Mouse (Mus musculus): ENCODE measurements around the gene Pax7. TPM values are rescaled to one million over a fixed set of nuclear protein-coding genes. Genes with fewer than 3 reads are reported as not detected.

Pax7 gene
- polyA plus RNA-seq, 1 experiment from 2014 or later, result not detected

DNA sequence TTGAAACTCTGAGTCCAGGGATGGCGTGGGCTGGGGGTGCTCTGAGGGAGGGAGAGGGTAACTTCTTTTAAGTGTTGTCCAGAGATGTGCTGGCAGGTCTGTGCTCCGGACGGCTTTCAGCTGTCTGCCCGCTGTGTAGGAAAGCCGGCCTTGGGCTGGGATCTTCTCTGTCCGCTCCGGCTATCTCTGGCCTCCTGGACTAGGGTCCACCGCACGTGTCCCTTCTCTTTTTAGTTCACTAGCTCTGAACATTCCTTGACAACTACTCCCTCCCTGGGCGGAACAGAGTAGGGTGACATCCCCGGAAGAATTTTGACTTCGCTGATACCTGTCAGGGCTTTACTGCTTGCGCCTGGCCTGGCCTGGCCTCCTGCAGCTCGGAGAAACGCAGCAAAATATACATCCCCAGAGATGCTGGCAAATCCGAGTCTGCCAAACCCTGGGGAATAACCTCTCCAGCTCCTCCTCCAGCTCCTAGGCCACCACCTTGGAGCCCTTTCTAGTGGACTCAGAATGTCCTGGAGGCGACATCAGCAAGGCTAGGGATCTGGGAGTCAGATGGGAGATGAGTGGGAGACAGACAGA is 581 bp upstream of the Pax7 start:
- H3K4me2 ChIP-seq (ENCODE audit: low read length), result no peak overlapping the region
- peaks cover 81% of the 10 kb centered on the region for H3K27me3 ChIP-seq (replicated peaks; ENCODE audit: control insufficient read depth, insufficient read depth, low read length)
- H3K4me1 ChIP-seq (replicated peaks; ENCODE audit: control insufficient read depth, insufficient read depth, low read length), result peaks cover 16% of the 10 kb centered on the region
- H3K9me3 ChIP-seq (ENCODE audit: control insufficient read depth, low read length), result no peaks in the 10 kb centered on the region
- ATAC-seq, result no peak
- H3K4me3 ChIP-seq (replicated peaks; ENCODE audit: low read length), result no peak overlapping the region
- no peaks in the 10 kb centered on the region for H3K36me3 ChIP-seq (ENCODE audit: control insufficient read depth, insufficient read depth)
- H3K27ac ChIP-seq (ENCODE audit: low read length), result no peak overlapping the region
- H3K9ac ChIP-seq (replicated peaks; ENCODE audit: low read depth, low read length), result no peak overlapping the region
- 12% methylated on average over 17 of the region's 17 CpGs for WGBS

DNA sequence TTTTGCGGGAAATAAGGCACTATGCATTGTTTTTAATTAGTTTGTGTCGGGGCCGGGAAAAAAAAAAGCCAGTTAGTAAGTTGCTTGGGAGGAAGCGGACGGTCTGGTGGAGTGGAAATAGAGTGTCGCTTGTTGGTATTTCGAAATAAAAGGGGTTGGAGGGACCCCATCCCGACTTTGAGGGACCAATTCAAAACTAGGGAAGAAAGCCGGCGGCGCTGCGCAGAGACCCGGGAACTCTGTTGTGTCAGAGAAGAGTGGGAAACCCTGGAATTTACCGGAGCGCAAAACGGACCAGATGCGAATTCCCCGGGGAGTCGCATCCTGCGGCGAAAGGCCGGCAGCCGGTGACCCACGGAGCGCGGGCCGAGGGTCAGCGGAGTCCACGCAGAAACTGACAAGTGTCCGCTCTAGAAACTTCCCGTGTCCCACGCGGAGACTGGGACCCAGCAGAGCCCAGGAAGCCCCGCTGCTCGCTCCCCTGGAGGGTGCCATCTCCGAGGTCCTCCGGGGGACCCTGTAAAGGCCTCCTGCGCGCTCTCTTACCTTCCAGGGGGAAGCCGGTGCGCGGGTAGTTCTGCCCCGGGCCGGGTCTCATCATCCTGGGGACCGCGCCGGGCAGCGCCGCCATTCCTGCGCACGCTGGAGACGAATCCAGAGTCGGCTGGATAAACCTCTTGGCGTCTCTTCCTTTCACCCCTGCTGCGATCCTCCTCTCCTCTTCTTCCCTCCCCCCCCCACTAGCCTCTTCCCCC is 870 bp downstream of the Pax7 start:
- no peak overlapping the region for H3K27ac ChIP-seq (ENCODE audit: low read length)
- no peak for ATAC-seq
- H3K4me2 ChIP-seq (ENCODE audit: low read length), result no peak overlapping the region
- no peaks in the 10 kb centered on the region for H3K36me3 ChIP-seq (ENCODE audit: control insufficient read depth, insufficient read depth)
- no peak overlapping the region for H3K9ac ChIP-seq (replicated peaks; ENCODE audit: low read depth, low read length)
- H3K9me3 ChIP-seq (ENCODE audit: control insufficient read depth, low read length), result no peaks in the 10 kb centered on the region
- no peak overlapping the region for H3K4me3 ChIP-seq (replicated peaks; ENCODE audit: low read length)
- peaks cover 82% of the 10 kb centered on the region for H3K27me3 ChIP-seq (replicated peaks; ENCODE audit: control insufficient read depth, insufficient read depth, low read length)
- WGBS, result under 1% methylated on average over 55 of the region's 55 CpGs
- H3K4me1 ChIP-seq (replicated peaks; ENCODE audit: control insufficient read depth, insufficient read depth, low read length), result peaks cover 21% of the 10 kb centered on the region

DNA sequence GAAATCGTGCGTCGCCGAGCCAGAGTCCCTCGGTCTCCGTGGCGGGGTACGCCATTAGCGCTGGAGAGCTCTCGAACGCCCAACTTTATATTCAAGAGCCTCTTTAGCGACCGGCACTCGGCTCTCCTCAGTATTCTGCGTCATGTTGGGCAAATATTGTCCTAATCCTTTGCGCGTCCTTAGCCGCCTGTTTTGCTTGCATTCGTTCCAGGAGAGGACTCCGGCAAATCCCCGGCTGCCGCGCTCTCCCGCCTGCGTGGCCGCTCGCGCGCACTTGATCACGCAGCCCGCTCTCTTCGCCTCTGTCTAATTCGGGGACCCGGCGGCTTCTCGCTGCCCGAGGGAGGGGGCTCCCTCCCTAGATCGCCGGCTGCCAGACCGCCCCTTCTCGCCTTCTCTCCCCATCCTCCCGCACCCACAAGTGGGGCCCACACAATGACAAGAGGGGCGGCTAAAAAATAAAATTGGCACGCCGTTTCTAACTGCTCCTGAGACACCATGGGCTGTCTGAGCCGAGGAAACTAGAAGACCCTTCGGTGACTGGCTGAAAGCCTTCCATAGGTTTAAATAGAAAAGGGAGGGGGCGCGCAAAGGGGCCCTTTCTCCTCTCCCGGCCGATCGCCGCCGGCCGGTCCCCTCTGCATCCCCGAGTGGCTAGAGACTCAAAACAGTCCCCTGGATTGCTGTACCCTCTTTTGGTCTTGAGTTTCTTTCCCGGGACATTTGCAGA is 1.7 kb downstream of the Pax7 start:
- Histone ChIP-seq H3K4me2 (ENCODE audit: low read length) (no peak overlapping the region), H3K9ac (replicated peaks; ENCODE audit: low read depth, low read length) (no peak overlapping the region), H3K4me1 (replicated peaks; ENCODE audit: control insufficient read depth, insufficient read depth, low read length) (peaks cover 21% of the 10 kb centered on the region), H3K4me3 (replicated peaks; ENCODE audit: low read length) (no peak overlapping the region), H3K27ac (ENCODE audit: low read length) (no peak overlapping the region), H3K9me3 (ENCODE audit: control insufficient read depth, low read length) (no peaks in the 10 kb centered on the region), H3K27me3 (replicated peaks; ENCODE audit: control insufficient read depth, insufficient read depth, low read length) (peaks cover 82% of the 10 kb centered on the region), H3K36me3 (ENCODE audit: control insufficient read depth, insufficient read depth) (no peaks in the 10 kb centered on the region)
- under 1% methylated on average over 57 of the region's 57 CpGs for WGBS
- no peak for ATAC-seq

DNA sequence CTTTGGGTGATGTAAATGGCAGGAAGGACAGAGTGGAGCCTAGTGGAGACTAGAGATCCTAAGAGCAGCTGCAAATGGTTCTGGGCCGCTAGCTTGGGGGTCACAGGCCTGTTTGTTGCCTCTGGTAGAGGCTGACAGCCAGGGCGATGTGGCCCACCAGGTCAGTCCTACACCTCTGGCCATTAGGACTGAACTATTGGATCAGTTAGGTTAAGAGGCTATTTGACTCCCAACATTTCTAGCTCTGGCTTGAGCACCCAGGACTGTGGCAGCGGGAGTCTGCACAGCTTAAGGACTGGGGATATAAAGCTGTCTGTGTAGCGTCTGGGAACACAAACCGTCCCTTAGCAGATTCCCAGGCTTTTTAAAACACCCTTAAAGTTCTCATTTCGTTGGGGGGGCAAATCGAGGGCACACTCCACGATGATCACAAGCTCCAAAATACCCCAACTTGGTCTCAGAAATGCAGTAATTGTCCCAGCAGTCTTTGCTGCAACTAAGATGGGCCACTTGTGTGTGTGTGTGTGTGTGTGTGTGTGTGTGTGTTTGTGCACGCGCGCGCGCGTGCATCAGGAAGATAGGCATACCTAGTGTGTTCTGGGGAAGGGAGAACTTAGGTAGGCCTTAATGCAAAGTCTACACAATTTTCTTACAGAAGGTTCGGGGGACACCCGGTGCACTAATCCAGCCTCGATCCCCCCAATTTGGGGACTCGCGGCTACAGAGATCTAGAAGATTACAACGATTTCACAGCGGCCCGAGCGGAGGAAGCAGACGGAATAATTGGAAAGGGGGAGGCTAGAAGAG is 2.5 kb downstream of the Pax7 start:
- no peak overlapping the region for H3K27ac ChIP-seq (ENCODE audit: low read length)
- no peak for ATAC-seq
- H3K36me3 ChIP-seq (ENCODE audit: control insufficient read depth, insufficient read depth), result no peaks in the 10 kb centered on the region
- H3K4me3 ChIP-seq (replicated peaks; ENCODE audit: low read length), result no peak overlapping the region
- WGBS, result 3% methylated on average over 24 of the region's 24 CpGs
- H3K4me1 ChIP-seq (replicated peaks; ENCODE audit: control insufficient read depth, insufficient read depth, low read length), result peaks cover 21% of the 10 kb centered on the region
- no peak overlapping the region for H3K9ac ChIP-seq (replicated peaks; ENCODE audit: low read depth, low read length)
- H3K4me2 ChIP-seq (ENCODE audit: low read length), result no peak overlapping the region
- peaks cover 87% of the 10 kb centered on the region for H3K27me3 ChIP-seq (replicated peaks; ENCODE audit: control insufficient read depth, insufficient read depth, low read length)
- no peaks in the 10 kb centered on the region for H3K9me3 ChIP-seq (ENCODE audit: control insufficient read depth, low read length)

DNA sequence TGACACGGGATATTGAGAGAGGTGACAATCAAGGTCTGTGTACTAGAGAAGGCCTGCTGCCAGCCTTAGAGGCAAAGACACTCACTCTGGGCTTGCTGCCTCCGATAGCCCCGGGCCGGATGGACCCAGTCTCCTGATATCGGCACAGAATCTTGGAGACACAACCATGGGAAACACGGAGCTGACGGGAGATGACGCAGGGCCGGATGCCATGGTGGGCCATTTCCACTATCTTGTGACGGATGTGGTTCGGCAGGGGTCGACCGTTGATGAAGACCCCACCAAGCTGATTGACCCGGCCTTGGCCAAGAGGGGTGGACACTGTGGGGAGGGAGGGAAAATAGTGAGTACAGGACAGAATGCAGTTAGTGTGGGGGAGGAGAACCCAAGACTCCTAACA is 3.3 kb downstream of the Pax7 start:
- Histone ChIP-seq H3K27ac (ENCODE audit: low read length) (no peak overlapping the region), H3K9ac (replicated peaks; ENCODE audit: low read depth, low read length) (no peak overlapping the region), H3K27me3 (replicated peaks; ENCODE audit: control insufficient read depth, insufficient read depth, low read length) (peaks cover 86% of the 10 kb centered on the region), H3K4me3 (replicated peaks; ENCODE audit: low read length) (no peak overlapping the region), H3K4me2 (ENCODE audit: low read length) (no peak overlapping the region), H3K9me3 (ENCODE audit: control insufficient read depth, low read length) (no peaks in the 10 kb centered on the region), H3K4me1 (replicated peaks; ENCODE audit: control insufficient read depth, insufficient read depth, low read length) (peaks cover 21% of the 10 kb centered on the region), H3K36me3 (ENCODE audit: control insufficient read depth, insufficient read depth) (no peaks in the 10 kb centered on the region)
- 4% methylated on average over 14 of the region's 14 CpGs for WGBS
- ATAC-seq, result no peak

DNA sequence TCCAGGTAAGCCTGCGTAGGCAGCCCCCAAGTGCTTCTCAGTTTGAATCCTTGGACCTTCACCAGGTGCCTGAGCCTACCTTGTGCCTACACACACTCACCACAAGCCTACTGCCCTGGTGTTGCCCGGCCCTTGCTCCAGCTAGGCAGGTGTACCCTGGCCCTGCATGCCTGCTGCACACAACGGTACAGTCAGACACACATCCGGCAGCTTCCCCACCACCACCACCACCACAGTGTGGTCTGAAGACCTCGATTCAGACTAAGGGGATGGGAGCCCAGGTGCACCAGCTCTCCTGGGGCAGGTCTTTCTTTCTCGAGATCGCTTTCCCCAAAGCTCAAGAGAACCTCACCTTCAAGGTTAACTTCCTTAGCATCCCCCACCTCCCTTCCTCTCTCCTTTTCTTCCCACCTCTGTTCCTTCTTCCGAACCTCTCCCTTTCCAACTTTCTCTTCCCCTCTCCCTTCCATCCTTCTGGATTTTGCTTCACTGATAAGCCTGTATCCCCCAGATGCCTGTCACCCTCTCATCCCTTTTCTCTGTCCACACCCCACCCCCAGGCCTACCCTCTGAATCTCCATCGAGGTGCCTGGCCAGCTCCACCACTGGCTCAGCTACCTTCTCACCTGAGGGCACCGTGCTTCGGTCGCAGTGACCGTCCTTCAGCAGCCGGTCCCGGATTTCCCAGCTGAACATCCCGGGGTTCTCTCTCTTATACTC is 4.3 kb downstream of the Pax7 start:
- Histone ChIP-seq H3K36me3 (ENCODE audit: control insufficient read depth, insufficient read depth) (no peaks in the 10 kb centered on the region), H3K9me3 (ENCODE audit: control insufficient read depth, low read length) (no peaks in the 10 kb centered on the region), H3K9ac (replicated peaks; ENCODE audit: low read depth, low read length) (no peak overlapping the region), H3K4me1 (replicated peaks; ENCODE audit: control insufficient read depth, insufficient read depth, low read length) (peaks cover 28% of the 10 kb centered on the region), H3K27me3 (replicated peaks; ENCODE audit: control insufficient read depth, insufficient read depth, low read length) (peaks cover 86% of the 10 kb centered on the region), H3K27ac (ENCODE audit: low read length) (no peak overlapping the region), H3K4me3 (replicated peaks; ENCODE audit: low read length) (no peak overlapping the region), H3K4me2 (ENCODE audit: low read length) (no peak overlapping the region)
- 7% methylated on average over 16 of the region's 16 CpGs for WGBS
- no peak for ATAC-seq

DNA sequence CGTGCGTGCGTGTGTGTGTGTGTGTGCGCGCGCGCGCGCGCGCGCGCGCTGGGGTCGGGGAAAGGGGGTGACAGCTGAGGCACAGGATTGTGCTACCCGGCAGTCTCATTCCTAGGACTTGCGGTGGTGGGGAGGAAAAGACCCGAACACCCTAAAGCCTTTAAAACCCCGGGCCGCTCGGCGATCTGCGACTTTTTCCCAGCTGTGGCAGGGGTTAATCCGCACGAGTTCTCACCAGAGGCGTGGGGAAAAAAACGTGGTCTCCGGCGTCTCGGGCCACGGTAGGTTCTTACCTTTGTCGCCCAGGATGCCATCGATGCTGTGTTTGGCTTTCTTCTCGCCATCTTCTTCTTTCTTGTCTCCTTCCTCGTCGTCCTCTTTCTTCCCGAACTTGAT is 5.0 kb downstream of the Pax7 start:
- no peak for ATAC-seq
- Histone ChIP-seq H3K27me3 (replicated peaks; ENCODE audit: control insufficient read depth, insufficient read depth, low read length) (peaks cover 89% of the 10 kb centered on the region), H3K4me3 (replicated peaks; ENCODE audit: low read length) (peak overlapping the region; percentile 10; the same call in 1 of the 2 replicates), H3K9me3 (ENCODE audit: control insufficient read depth, low read length) (no peaks in the 10 kb centered on the region), H3K4me2 (ENCODE audit: low read length) (peak overlapping the region; percentile 17; the same call in 1 of the 2 replicates), H3K36me3 (ENCODE audit: control insufficient read depth, insufficient read depth) (no peaks in the 10 kb centered on the region), H3K27ac (ENCODE audit: low read length) (no peak overlapping the region), H3K4me1 (replicated peaks; ENCODE audit: control insufficient read depth, insufficient read depth, low read length) (peaks cover 34% of the 10 kb centered on the region), H3K9ac (replicated peaks; ENCODE audit: low read depth, low read length) (no peak overlapping the region)
- 2% methylated on average over 32 of the region's 37 CpGs for WGBS

DNA sequence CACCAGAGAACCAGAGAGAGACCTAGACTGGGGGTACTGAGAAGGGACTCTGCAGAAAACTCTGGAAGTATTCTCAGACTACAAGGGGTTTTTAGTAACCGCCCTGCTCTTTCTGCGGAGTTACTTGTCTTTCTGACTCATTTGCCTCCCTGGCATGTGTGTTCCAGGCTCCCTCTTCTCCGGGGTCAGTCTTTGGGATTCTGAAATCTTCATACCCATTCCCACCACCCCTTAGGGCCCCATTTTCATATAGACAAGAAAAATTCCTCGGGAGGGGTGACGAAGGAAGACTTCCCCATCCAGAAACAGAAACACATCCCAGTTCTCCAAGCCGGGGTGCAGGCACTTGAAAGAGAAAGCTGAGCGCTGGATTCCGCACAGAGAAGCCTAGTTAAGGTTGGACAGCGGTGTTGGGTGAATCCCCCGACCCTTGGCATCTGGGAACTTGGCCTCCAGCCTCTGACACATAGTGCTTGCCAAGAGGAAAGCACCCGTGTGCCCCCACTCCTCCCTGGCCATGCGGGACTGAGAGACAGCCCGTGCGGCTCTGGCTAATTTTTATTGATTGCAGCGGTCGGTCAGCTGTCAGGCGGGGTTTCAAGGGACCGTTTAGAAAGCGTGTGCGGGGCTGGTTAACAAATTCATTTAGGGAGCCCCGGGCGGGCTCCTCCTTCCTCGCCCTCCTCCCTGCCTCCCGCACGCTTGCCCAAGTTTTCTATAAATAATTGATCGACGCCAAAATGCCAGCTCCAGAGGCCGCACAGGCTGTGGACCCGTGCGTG is 5.6 kb downstream of the Pax7 start:
- H3K9ac ChIP-seq (replicated peaks; ENCODE audit: low read depth, low read length), result no peak overlapping the region
- H3K4me2 ChIP-seq (ENCODE audit: low read length), result peak overlapping the region; percentile 17; the same call in 1 of the 2 replicates
- no peaks in the 10 kb centered on the region for H3K36me3 ChIP-seq (ENCODE audit: control insufficient read depth, insufficient read depth)
- H3K4me1 ChIP-seq (replicated peaks; ENCODE audit: control insufficient read depth, insufficient read depth, low read length), result peaks cover 32% of the 10 kb centered on the region
- no peak overlapping the region for H3K27ac ChIP-seq (ENCODE audit: low read length)
- no peak for ATAC-seq
- WGBS, result 4% methylated on average over 30 of the region's 30 CpGs
- peak overlapping the region; percentile 10 for H3K4me3 ChIP-seq (replicated peaks; ENCODE audit: low read length)
- H3K9me3 ChIP-seq (ENCODE audit: control insufficient read depth, low read length), result no peaks in the 10 kb centered on the region
- peaks cover 88% of the 10 kb centered on the region for H3K27me3 ChIP-seq (replicated peaks; ENCODE audit: control insufficient read depth, insufficient read depth, low read length)

All from forebrain, embryonic 16.5 days (tissue).